Mouse (Mus musculus): ENCODE results near the gene Ccdc85b.
A peak's percentile ranks its signal among the peaks of the same experiment; 100 is the strongest.

Ccdc85b gene

GRCm38 (mm10) chr19:5456922-5457745 is 560 bp downstream of the Ccdc85b start:
- peak; percentile 96 to 99 for DNase-seq (ENCODE audit: inconsistent age in 2 of 2, low spot score in 1 of 2)

DNA sequence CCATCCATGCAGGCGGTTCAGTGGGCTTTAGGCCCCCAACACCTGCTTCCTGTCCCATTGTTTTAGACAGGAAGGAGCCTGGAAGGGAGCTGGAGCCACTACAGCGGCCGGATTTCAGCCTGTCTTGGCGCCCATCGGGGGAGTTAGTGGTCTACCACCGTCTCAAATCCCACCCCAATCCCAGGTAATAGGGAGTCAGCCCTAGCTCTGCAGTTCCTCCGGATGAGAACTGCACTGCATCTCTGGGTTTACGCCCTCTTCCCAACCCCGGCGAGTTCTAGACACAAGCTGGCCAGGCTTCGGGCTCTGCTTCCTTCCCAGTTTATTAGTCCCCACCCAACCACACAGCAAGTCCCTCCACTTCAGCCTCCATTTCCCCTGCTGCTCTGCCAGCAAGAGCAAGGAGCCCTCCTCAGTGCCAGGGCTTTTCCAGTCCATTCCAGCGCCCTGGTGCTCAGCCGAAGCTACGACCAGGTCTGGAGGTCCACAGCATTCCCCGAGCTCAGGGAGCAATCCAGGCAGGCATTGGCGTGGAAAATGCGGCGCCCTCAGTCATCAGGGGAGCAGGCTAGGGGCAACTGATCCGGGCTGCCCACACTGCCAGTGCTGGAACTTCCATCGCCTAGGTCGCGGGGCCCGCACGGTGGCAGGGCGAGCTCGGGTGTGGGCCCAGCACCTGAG is 1.3 kb downstream of the Ccdc85b start:
- DNase-seq (ENCODE audit: inconsistent age in 2 of 2, low spot score in 1 of 2), result no peak

DNA sequence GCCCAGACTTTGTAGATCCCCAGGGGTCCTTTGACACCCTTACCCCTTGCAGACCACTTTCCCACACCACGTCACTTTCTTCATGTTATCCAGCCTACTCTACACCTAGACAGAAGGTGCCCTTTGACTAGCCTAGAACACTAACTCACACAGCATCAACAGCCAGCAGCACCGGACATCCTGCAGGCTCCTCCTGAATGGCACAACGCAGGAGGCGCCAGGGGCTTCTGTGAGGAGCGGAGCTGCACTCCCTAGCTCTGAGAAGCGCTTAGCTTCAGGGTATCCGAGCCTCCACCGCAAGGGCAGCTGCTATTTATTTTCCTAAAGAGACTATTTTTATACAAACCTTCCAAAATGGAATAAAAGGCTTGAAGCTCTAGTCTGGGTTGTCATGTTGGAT is 2.1 kb downstream of the Ccdc85b start:
- no peak for DNase-seq (ENCODE audit: inconsistent age in 2 of 2, low spot score in 1 of 2)

- DNase-seq (ENCODE audit: inconsistent age in 2 of 2, low spot score in 1 of 2), result no peak
These were observed 2.7 kb downstream of the Ccdc85b start for GRCm38 (mm10) chr19:5455037-5455436.

GRCm38 (mm10) chr19:5451766-5452165 is 5.9 kb downstream of the Ccdc85b start:
- no peak for DNase-seq (ENCODE audit: inconsistent age in 2 of 2, low spot score in 1 of 2)

- DNase-seq (ENCODE audit: inconsistent age in 2 of 2, low spot score in 1 of 2), result no peak
These were observed 8.0 kb downstream of the Ccdc85b start for GRCm38 (mm10) chr19:5449673-5450072.

DNA sequence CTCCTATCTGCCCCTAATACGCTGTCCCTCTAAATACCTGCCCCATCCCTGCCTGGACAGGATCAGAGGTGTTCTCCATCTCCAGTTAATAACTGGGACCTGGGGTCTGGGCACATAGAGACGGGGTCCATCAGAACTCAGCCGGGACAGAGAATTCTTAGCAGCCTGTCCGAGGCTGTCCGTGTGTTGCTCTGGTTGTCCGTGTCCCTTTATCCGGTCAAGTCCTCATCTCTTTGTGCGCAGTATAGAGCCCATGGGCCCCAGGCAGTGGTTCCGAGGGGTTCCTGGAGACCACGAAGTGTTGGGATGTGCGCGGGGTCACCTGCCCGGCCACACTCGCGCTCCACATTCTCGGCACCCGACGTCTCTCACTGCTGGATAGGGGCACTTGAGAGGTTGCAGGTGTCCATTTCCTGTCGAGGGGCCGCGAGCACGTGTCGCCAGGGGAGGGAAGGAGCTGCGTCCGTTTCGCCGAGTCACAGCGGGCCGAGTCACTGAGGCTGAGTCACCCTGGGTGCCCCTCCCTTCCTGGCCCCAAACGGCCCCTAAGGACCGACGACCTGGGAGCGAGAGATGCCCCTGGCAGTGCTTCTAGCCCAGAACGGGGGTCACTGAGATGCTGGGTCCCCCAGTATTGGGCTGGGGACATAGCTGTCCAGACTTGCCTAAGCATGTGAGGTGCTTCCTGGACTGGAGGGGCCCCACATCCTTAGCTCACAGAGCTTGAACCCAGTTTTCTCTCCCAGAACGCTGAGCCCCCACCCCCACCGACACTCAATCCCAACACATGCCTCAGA is 9.1 kb downstream of the Ccdc85b start:
- peak; percentile 65 to 74 for DNase-seq (ENCODE audit: inconsistent age in 2 of 2, low spot score in 1 of 2)

DNA sequence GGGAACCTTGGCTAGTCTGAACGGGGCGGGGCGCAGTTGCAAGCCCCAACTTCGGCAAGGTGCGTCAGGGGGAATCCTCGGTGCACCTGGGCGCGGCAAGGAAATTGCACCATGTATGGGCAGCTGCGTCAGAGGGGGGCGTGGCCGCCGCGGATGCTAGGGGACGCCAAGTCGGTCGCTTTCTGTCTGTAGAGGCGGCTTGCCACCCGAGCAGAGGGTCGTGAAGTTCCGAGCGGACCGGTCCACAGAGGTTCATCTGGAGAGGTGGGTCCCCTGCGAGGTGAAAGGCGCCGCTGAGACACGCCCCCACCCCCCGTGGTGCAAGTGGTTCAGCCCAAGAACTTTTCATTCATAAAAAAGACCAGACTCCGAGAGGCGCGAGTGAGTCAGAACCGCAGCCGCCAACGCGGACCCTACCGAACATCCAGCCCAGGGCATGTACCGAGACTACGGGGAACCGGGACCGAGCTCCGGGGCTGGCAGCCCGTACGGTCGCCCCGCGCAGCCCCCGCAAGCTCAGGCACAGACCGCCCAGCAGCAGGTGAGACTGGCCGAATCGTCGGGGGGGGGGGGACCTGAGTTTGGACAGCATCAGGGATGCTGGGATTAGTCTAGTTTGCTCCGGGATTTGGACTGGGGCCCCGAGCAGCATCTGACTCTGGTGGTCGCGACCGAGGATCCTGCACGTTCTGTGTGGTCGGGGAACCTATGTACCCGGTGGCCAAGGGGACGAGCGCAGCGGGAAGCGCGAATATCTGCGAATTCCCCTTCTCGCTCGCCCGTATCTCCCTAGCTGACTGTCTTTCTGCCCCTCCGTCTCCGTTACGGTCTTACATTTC is 10.0 kb downstream of the Ccdc85b start, which contains the start of gene Fosl1:
Gene Fosl1 (plus strand): TSS at position 33 of the 839 bp plus-strand sequence.
- DNase-seq (ENCODE audit: inconsistent age in 2 of 2, low spot score in 1 of 2), result peak; percentile 78 to 91

GRCm38 (mm10) chr19:5445747-5446146 is 11.9 kb downstream of the Ccdc85b start:
- no peak for DNase-seq (ENCODE audit: inconsistent age in 2 of 2, low spot score in 1 of 2)

DNA sequence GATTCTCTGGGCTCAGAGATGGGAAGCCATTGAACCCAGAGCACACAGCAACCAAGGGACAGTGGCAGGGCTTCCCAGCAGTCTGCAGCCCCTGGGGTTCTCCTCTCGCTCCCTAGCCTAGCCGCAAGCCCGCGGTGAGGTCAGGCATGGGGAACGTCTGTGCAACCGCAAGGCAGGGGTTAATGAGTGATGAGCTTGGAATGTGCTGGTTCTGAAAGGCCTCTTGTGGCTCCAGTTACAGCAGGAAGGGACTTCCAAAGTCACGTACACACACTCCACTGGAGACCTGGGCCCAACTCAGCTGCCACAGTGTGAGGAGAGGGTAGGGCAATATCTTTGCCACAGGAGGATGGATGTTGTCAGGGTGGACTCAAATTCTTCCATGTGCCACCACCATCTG is 12.7 kb downstream of the Ccdc85b start:
- DNase-seq (ENCODE audit: inconsistent age in 2 of 2, low spot score in 1 of 2), result no peak

GRCm38 (mm10) chr19:5444371-5444908 is 13.3 kb downstream of the Ccdc85b start:
- no peak for DNase-seq (ENCODE audit: inconsistent age in 2 of 2, low spot score in 1 of 2)

DNA sequence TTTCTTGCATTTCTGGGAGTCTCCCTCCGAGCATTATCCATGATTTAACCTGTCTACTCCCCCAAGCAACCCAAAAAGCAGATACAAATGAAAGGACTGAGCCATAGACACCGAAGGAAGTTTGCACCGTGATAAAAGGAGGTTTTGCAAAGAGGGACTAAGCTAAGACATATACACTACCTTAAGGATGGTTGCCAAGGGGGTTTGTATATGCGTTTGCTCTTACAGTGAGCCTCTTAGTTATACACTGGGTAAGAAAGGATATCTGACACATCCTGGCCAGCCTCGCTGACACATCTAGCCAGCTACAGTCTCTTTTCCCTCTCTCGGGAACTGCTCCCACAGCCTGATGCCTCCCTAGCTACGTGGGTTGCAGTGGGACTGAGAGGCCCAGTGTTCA is 23.7 kb downstream of the Ccdc85b start:
- DNase-seq (ENCODE audit: inconsistent age in 2 of 2, low spot score in 1 of 2), result no peak

GRCm38 (mm10) chr19:5432992-5433852 is 24.5 kb downstream of the Ccdc85b start:
- DNase-seq (ENCODE audit: inconsistent age in 2 of 2, low spot score in 1 of 2), result peak; percentile 66 to 87

DNA sequence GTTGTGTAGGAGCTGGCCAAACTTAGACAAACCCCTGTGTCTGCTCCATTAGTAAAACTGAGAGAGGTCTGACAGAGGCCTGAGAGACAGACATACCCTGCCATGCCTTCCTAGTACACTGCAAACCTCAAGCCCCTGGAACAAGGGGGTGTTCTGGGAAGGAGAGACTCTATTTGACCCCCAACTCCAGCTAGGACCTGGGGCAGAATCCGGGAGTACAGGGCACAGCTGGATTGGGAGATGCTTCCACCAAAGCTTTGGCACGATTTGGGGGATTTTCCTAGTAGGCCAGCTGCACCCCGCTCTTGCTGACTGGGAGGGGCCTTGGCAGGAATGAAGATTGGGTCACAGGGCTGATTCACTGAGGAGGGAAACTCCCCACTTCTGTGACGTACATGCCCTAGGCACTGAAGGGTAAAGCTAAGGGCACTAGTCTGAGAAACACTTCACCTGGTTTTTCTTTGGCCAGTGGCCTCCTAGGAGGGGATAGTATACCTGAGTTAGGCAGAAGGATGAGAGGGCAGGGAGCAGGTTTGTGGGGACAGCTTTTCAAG is 25.7 kb downstream of the Ccdc85b start:
- DNase-seq (ENCODE audit: inconsistent age in 2 of 2, low spot score in 1 of 2), result peak in 1 of 2 experiments; percentile 75

DNA sequence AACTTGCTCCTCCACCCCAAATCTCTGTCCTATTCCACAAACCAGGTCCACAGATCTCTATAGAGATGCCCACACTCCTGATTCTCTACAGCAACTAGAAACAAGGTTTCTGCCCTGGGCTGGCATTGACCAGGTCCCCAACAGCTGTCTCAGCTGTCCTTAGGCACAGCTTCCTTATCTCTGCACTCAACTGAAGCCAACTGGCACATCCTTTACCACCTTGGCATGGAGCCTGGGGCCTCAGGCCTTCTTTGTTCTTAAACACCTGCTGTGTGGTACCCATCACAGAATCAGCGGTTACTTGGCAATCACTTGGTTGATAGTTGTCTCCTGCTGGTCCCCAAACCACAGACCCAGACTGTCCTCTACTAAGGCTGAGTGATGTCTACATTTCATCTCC is 27.3 kb downstream of the Ccdc85b start:
- peak in 1 of 2 experiments; percentile 71 for DNase-seq (ENCODE audit: inconsistent age in 2 of 2, low spot score in 1 of 2)

- DNase-seq (ENCODE audit: inconsistent age in 2 of 2, low spot score in 1 of 2), result peak; percentile 90 to 95
These were observed 27.9 kb downstream of the Ccdc85b start for GRCm38 (mm10) chr19:5429806-5430205.

DNA sequence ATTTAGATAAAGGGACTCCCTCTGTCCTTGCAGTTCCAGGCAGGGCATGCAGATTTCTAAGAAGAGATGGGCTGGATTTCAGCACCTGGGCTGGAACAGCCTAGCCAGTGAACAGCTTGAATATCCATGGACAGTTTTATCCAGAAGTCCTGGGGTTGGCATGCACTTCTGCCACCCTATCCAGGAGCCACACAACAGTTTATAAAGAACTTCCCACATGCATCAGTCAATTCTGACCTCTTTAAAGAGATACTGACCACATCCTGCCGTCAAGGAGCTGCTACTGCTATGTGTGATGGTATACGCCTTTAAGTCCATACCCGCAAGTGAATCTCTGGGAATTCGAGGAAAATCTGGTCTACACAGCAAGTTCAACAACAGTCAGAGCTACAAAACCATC is 28.5 kb downstream of the Ccdc85b start:
- DNase-seq (ENCODE audit: inconsistent age in 2 of 2, low spot score in 1 of 2), result no peak

DNA sequence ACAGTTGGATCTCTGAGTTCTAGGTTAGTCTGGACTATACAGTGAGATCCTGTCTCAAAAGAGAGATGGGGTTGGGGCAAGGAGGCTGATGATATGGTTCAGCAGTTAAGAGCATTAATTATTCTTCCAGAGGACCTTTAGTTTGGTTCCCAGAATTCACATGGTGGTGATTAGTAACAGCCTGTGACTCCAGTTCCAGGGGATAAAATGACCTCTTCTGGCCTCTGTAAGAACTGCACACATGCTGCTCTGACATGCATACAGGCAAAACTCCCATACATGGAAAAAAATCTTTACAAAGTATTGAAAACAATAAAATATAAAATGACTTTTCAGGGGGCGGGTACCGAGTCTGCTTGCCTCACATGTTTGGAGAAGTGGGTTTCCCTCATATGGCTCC is 29.6 kb downstream of the Ccdc85b start:
- peak in 1 of 2 experiments; percentile 81 for DNase-seq (ENCODE audit: inconsistent age in 2 of 2, low spot score in 1 of 2)

Data from adrenal gland, adult (tissue).